Mouse (Mus musculus): ENCODE measurements around the gene Serinc2. TPM values are rescaled to one million over a fixed set of nuclear protein-coding genes. Genes with fewer than 3 reads are reported as not detected.

Serinc2 gene
- total and polyA plus RNA-seq, 3 experiments, result 0.08 to 0.20 TPM; not detected in 1

DNA sequence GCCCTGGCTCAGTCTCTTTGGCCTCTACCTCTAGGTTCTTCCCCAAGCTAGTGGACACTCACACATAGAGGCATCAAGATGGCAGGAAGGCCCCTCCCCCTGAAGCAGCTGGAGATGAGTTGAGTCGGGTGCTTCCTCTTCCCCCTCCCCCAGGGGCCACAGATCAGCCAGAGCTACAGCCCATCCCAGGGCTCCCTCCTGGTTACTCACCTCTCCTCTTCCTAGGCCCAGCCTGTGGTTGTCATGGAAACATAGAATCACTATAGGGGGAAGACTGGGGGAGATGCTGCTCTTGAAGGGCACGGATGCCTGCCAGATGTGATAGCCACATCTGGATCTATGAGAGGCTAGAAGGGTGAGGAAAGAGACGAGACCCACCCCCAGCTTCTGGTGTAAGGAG lies 25.7 kb upstream of the Serinc2 start:
- Histone ChIP-seq H3K27ac (ENCODE audit: insufficient read depth, low read depth) (no peak overlapping the region), H3K9ac (ENCODE audit: insufficient read depth, low read depth) (no peak overlapping the region), H3K4me1 (ENCODE audit: control insufficient read depth in 1 of 2, insufficient read depth in 2 of 2) (peaks cover 0 to 19% of the 10 kb centered on the region in 2 experiments; a peak in 2 of 4 replicates), H3K4me2 (ENCODE audit: insufficient read depth, low read depth, poor library complexity, severe bottlenecking) (no peak overlapping the region), H3K79me2 (replicated peaks; ENCODE audit: control insufficient read depth, extremely low read depth, insufficient read depth, poor library complexity, severe bottlenecking) (no peaks in the 10 kb centered on the region), H3K9me3 (replicated peaks; ENCODE audit: low read length) (no peaks in the 10 kb centered on the region), H3K36me3 (replicated peaks in 1 of 2; ENCODE audit: control insufficient read depth in 1 of 2, insufficient read depth in 1 of 2, low read length in 1 of 2) (no peaks in the 10 kb centered on the region), H3K27me3 (replicated peaks) (peaks cover 17% of the 10 kb centered on the region), H3K4me3 (replicated peaks in 1 of 3; ENCODE audit: low read depth in 2 of 3, low read length in 2 of 3, poor library complexity in 1 of 3) (no peak overlapping the region)
- dilution Hi-C loops (cut with MboI; ENCODE audit: extremely low pct_ligation_motif_present, extremely low pct_unique_long_range_greater_than_20kb, low sequenced_read_pairs), result no loop called here
- in situ Hi-C loops (cut with MboI; ENCODE audit: low pct_ligation_motif_present, low pct_unique_long_range_greater_than_20kb, low sequenced_read_pairs), result no loop called here
- TF ChIP-seq MAFK (IDR thresholded peaks at IDR 0.05; ENCODE audit: insufficient replicate concordance, low read length) (no peak), ZKSCAN1 (IDR thresholded peaks at IDR 0.05; ENCODE audit: borderline replicate concordance, low read depth, low read length) (no peak), MEF2A (IDR thresholded peaks at IDR 0.05; ENCODE audit: borderline replicate concordance, low read depth, low read length) (no peak), ZMIZ1 (IDR thresholded peaks at IDR 0.05; ENCODE audit: low read depth, low read length) (no peak), SMC3 (IDR thresholded peaks at IDR 0.05; ENCODE audit: low read depth, low read length) (no peak), PAX5 (IDR thresholded peaks at IDR 0.05; ENCODE audit: low read length) (no peak), E2F4 (IDR thresholded peaks at IDR 0.05; ENCODE audit: insufficient replicate concordance, low read depth, low read length) (no peak), RCOR1 (conservative IDR thresholded peaks at IDR 0.05; ENCODE audit: low read depth, low read length) (no peak), TBP (conservative IDR thresholded peaks at IDR 0.05; ENCODE audit: low read depth, low read length) (no peak), SIN3A (IDR thresholded peaks at IDR 0.05; ENCODE audit: low read length) (no peak), JUND (conservative IDR thresholded peaks at IDR 0.05; ENCODE audit: low read depth, low read length) (no peak), BHLHE40 (IDR thresholded peaks at IDR 0.05; ENCODE audit: low read depth, low read length) (no peak), ZNF384 (IDR thresholded peaks at IDR 0.05; ENCODE audit: low read depth, low read length) (no peak), POLR2A (IDR thresholded peaks at IDR 0.05; ENCODE audit: low read depth, low read length) (no peak)
- DNase-seq (ENCODE audit: extremely low read depth), result peak; percentile 17

DNA sequence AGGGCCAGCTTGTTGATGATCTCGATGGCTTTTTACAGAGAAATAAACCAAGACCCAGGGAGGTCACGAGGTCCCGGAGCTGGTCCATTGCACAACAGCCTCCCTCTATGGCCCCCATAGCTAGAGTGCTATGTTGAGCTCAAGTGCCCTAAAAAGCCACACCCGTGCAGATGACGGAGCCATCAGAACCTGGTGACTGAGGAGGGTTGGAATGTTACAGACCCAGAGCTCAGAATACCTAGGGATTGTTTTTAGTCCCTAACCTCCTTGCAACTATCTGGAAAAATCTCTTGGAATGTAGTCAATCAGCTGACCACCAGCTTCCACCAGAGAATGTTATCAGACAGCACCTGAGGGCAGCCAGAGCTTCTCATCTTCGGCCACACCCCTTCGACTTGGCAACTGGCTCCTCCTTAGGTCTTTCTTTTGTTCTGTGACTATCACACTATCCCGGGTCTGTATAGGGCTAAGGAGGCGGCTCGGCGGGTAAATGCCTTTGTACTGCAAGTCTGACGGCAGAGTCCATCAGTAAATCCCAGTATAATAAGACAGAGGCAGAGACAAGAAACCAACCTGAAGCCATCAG lies 23.4 kb upstream of the Serinc2 start:
- peaks cover 19% of the 10 kb centered on the region for H3K27me3 ChIP-seq (replicated peaks)
- H3K9ac ChIP-seq (ENCODE audit: insufficient read depth, low read depth), result no peak overlapping the region
- dilution Hi-C loops (cut with MboI; ENCODE audit: extremely low pct_ligation_motif_present, extremely low pct_unique_long_range_greater_than_20kb, low sequenced_read_pairs), result no loop called here
- peaks cover 0 to 19% of the 10 kb centered on the region in 2 experiments; a peak in 2 of 4 replicates for H3K4me1 ChIP-seq (ENCODE audit: control insufficient read depth in 1 of 2, insufficient read depth in 2 of 2)
- no peaks in the 10 kb centered on the region for H3K36me3 ChIP-seq (replicated peaks in 1 of 2; ENCODE audit: control insufficient read depth in 1 of 2, insufficient read depth in 1 of 2, low read length in 1 of 2)
- no peak overlapping the region for H3K4me3 ChIP-seq (replicated peaks in 1 of 3; ENCODE audit: low read depth in 2 of 3, low read length in 2 of 3, poor library complexity in 1 of 3)
- no peaks in the 10 kb centered on the region for H3K79me2 ChIP-seq (replicated peaks; ENCODE audit: control insufficient read depth, extremely low read depth, insufficient read depth, poor library complexity, severe bottlenecking)
- no peak overlapping the region for H3K27ac ChIP-seq (ENCODE audit: insufficient read depth, low read depth)
- TF ChIP-seq RCOR1 (conservative IDR thresholded peaks at IDR 0.05; ENCODE audit: low read depth, low read length) (no peak), ZC3H11A (IDR thresholded peaks at IDR 0.05; ENCODE audit: low read depth, low read length) (no peak), PAX5 (IDR thresholded peaks at IDR 0.05; ENCODE audit: low read length) (no peak), ELF1 (IDR thresholded peaks at IDR 0.05; ENCODE audit: low read depth, low read length) (no peak), HCFC1 (IDR thresholded peaks at IDR 0.05; ENCODE audit: low read depth, low read length) (no peak), TCF12 (IDR thresholded peaks at IDR 0.05; ENCODE audit: low read depth, low read length) (no peak), ZNF384 (IDR thresholded peaks at IDR 0.05; ENCODE audit: low read depth, low read length) (no peak), CHD1 (IDR thresholded peaks at IDR 0.05; ENCODE audit: low read depth, low read length) (no peak), TBP (conservative IDR thresholded peaks at IDR 0.05; ENCODE audit: low read depth, low read length) (no peak), E2F4 (IDR thresholded peaks at IDR 0.05; ENCODE audit: insufficient replicate concordance, low read depth, low read length) (no peak), CTCF (conservative IDR thresholded peaks at IDR 0.05 in 1 of 2, IDR thresholded peaks at IDR 0.05 in 1 of 2; ENCODE audit: low read depth in 2 of 2, low read length in 2 of 2) (no peak), NELFE (IDR thresholded peaks at IDR 0.05; ENCODE audit: low read depth, low read length) (no peak), GABPA (IDR thresholded peaks at IDR 0.05; ENCODE audit: insufficient replicate concordance, low read depth, low read length) (no peak), JUND (conservative IDR thresholded peaks at IDR 0.05; ENCODE audit: low read depth, low read length) (no peak), KAT2A (IDR thresholded peaks at IDR 0.05; ENCODE audit: insufficient replicate concordance, low read length) (no peak), UBTF (IDR thresholded peaks at IDR 0.05; ENCODE audit: low read depth, low read length) (no peak), BHLHE40 (IDR thresholded peaks at IDR 0.05; ENCODE audit: low read depth, low read length) (no peak)
- no peak for DNase-seq (ENCODE audit: extremely low read depth)
- in situ Hi-C loops (cut with MboI; ENCODE audit: low pct_ligation_motif_present, low pct_unique_long_range_greater_than_20kb, low sequenced_read_pairs), result no loop called here
- no peak overlapping the region for H3K4me2 ChIP-seq (ENCODE audit: insufficient read depth, low read depth, poor library complexity, severe bottlenecking)
- no peaks in the 10 kb centered on the region for H3K9me3 ChIP-seq (replicated peaks; ENCODE audit: low read length)
